Mouse (Mus musculus) mouse embryonic stem cell (cell line): Measurements from ENCODE around the gene Gm13090.

Source experiments
- in situ Hi-C, 2 experiments: fragments of 300-500 bp; cut with MboI; formaldehyde crosslinking; loops; 1 replicate in 1 of 2; 3 replicates in 1 of 2; pipeline ENCODE4 v1.14.3; 2019 to 2020; ENCODE audit warnings: low sequenced_read_pairs in 2 of 2, low pct_unique_long_range_greater_than_20kb in 1 of 2, mixed read lengths in 1 of 2; ENCODE audit not compliant: unreplicated experiment in 1 of 2

Gm13090 gene

DNA sequence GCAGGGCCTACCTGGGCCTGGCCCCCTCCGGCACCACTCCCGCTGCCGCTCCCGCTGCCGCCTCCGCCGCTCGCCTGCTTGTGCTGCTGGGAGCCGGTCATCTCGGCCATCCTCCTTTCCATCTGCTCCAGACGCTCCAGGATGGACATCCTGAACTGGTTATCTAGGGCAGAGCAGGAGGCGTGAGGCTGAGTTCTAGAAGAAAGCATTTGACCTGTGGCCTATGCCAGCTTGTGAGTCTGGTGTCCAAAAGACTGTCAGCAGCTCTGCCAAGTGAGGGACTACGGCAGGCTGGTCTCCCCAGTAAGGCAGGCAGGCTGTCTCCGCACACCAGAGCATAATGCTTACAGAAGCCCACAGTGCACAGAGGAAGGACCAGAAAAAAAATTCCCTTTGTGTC, 551 bp upstream of the Gm13090 start:
- in situ Hi-C loops = no loop called here

DNA sequence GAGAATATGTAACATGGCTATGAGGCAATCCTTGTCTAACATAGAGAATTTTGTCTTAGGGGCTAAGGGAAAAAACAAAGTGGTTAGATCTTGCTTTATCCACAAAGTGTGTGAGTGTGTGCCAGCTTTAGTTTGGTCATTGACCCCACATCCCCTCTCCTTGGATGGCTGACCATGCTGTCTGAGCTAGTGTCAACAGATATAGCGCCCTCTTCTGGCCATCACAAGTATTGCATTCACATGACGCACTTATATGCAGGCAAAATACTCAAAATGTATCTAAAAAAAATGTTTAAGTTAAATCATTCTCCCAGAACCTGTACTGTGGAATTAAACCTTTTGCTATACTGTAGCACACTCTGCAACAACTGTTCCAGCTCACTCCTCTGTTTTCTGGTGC, 5.8 kb downstream of the Gm13090 start:
- in situ Hi-C loops = no loop called here

DNA sequence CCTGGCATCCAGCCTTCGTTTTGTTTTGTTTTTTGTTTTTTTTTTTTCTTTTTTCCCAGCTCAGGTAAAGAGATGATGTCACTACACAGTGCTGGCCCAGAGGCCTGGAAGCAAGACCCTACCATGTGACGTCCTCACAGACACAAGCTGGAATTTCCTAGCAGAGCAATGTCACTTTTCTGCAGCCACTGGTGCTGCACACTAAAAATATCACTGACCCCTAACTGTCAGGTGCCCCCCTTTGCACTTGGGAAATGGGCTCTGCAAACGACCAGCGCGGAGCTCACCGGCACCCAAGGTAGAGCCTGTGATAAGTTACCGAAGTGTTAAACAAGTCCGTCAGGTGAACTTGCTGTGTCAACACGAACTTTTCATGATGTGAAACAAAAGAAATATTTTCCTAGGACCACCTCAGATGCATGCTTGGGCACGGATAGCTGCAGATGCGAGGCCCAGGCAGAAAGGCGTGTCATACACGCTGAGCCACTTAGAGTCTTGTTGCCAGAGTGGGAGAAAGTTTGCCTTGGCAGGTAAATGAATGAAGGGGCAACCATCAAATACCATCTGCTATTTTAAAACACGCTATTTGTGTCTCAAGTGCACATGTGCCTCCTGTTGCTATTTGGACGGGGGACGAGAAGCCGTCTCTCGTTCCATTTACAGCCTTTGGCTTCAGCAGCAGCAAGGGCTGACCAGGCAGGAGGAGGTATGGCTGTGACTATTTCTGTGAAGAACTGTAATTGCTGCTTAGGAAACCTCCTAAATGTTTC, 7.1 kb downstream of the Gm13090 start:
- in situ Hi-C loops = no loop called here

DNA sequence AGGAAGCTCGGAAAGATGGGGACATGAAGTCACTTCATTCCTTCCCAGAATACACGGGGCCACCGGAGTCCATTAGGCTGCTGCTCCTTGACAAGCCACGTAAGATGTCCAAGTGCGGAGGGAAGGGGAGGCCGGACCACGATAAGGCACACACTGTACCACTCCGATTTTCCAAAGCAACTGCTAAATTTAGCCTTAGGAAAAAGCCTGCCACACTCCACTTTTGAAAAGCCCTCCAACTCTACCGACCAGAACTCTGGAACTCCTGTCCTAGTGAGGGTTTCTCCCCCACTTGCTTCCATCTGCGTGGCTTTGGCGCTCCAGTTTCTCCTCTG, 7.7 kb downstream of the Gm13090 start:
- in situ Hi-C loops = no loop called here

DNA sequence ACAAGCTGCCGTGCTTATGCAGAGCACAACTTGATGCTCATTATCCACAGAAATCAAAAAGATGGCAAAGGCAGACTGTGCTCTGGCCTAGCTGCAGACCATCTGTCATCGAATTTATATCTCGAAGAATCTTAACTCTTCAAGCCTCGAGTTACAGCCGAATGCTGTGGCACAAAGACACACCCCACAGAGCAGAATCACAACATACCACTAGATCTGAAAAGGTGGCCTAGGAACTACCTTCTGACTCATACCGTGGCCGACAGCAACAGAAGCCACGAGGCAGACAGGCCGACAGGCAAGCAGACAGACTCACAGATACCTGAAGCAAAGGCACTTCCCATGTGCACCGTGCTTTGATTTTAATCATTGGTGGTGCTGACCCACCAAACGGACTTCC, 14.3 kb downstream of the Gm13090 start:
- in situ Hi-C loops = no loop called here

DNA sequence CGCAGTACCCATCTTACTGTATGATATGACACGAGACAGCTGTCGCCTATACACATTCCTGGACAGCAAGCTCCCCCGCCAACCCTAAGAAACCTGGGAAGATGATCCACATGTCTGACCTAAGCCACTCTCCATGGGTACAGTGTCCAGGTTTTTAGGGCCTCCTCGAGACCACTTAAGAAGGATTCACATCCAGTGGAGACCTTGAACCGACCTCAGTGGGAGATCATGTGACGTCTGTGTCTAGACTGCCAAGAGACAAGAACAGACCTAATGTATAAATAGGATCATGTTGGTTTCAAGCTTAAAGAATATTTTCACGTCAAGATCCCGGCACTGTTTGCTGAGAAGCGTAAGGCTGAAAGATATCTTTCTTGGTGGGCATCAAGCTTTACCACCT, 14.8 kb downstream of the Gm13090 start:
- in situ Hi-C loops = no loop called here

DNA sequence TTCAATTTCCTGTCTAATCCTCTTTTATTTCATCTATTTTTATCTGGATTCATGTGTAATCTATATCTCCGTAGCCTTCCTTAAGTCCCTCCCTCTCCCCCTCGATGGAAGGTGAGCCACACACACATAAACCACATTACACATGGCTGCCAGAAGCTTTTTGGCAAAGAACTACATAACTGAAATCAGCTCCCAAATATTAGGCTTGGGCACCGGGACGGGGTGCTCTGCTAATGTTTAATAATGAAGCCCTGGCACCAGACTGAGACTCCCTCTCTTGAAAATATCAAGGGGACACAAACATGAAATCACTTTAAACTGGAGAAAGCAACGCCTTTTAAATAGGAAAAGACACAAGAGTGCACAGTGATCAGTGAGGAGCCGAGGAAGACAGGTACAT, 16.5 kb downstream of the Gm13090 start:
- in situ Hi-C loops = no loop called here

DNA sequence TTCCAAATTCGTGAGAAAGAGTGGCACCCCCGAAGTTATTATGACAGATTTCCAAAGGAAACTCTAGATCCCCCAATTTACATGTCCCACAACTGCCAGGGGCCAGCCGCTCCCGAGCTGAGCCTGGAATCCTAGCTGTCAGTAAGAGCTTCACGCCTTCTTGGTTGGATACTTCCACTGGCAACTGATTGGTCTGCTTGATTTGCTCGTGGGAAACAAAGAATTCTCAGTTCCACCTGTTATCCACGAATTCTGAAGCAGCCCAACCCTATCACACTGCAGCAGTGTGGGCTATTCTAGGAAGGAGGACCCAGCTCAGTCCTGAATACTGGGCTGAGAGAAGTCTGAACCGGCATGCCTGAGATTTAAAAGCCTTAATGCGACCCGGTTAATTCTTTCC, 17.1 kb downstream of the Gm13090 start:
- in situ Hi-C loops = no loop called here

DNA sequence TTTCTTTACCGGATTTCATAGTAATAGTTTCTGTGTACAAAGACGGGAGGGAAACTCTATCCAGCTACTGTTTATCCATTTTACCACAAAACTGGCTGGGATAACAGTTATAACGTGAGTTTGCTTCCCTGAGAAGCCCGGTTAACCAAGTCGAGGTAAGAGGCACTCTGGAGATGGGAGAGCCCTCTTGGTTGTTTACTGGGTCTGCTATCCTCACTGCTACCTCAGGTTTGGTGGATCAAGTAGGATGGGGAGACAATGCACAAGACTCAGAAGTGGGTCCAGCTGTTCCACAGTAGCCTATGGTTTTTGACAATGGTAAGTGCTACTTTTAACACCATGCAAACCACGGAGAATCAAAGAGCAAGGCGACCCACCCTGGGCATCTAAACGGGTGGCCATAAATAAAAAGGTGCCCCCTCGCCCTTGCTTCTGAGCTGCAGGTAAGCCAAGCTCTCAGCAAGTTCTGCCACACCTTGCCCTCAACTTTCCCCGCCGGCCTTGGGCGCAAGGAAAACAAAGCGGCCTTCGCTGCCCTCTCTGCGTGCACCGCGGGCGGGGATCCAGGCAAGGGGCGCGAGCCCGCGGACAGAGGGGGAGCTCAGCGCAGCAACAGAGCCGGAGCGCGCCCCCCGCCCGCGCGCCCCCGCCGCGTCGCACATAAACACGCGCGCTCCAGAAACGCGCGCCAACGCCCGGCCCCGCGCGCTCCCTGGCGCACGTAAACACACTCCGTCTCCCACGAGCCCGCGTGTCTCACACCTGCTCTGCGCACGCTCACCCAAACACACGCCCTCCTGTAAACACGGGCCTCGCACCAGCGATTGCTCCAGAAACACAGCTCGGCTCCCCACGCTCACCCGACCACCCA, 18.0 kb downstream of the Gm13090 start:
- in situ Hi-C loops = no loop called here

DNA sequence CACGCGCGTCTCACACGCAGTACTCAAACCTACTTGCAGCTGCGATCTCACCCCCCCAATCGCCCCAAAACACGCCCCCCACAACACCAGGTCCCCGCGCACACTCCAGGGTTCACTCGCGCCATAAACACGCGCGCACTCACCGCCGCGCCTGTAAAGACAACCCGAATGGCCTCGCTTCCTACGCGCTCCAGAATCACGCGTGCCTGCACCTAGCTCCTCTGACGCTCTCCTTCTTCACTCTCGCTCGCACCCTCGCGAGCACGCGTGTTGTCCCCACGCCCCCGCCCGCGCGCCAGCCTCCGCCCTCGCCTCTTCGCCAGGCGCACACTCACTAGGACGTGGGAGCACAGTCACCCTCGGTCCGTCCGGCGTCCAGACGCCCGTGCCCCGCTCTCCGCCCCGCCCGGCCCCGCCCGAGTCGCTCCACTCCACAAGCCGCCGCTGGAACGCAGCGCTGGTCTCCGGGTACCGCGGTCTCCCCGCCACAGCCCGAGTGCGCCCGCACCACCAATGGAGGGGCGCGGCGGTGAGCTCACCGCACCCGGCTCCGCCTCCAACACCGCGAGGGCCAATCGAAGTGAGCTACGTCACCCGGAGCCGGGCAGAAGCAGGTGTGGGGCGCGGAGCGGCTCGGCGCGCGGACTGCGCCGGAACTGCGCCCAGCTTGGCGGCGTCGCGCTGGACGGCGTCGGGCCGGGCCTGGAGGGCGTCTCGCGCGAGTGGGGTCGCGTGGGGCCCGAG, 18.8 kb downstream of the Gm13090 start:
- in situ Hi-C loops = no loop called here

DNA sequence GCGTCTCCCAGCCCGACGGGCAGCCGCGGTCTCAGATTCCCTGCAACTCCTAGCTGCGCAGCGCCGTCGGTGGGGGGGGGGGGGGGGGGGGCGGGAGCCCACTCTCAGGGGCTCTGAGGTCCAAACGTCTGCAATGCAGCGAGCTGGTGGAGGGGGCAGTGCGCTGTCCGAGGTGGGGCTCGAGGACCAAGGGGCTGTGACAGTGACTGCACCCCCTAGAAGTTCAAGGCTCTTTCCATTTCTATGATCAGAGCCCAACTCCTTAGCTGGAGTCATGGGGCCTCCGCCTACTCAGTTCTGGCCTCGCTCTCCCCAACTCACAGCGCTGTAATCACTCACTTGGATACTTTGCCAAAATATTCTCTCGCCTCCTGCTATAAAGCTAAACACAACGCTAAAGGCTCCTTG, 19.5 kb downstream of the Gm13090 start:
- in situ Hi-C loops = no loop called here

DNA sequence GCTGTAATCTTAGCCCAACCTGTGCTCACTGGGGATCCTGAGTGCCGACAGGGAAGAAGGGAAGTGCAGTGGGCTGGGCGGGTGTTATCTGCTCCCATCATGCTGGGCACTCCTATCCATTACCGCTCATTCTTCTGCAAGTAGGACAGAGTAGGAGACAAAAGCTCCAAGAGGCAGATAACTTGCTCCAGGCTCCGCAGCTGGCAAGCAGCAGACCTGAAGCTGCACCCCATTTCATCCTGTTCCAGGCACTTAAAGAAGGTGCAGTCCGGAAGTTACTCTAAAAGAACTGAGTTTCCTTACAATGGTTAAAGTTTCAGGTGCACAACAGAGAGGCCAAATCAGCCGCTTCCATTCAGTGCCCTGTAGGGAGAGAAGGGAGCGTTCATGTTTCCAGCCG, 21.9 kb downstream of the Gm13090 start:
- in situ Hi-C loops = no loop called here

DNA sequence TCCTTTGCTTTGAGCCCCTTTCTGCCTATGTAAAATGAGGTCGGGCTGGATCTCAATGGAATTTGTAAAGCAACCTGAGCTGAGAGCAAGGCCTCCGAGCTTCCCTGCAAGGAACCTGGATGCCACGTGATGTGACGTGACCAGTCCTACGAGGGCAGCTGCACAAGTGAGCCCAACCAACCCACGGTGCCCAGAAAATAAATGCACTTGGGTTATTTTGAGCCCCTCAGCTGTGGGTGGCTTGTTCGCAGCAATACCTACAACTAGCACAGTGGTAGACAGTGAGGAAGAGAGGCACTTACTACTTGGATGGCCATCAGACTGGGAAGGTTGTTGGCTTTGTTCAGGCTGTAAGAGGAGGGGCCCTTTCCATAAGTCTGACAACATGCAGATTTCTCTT, 25.2 kb downstream of the Gm13090 start:
- in situ Hi-C loops = no loop called here

DNA sequence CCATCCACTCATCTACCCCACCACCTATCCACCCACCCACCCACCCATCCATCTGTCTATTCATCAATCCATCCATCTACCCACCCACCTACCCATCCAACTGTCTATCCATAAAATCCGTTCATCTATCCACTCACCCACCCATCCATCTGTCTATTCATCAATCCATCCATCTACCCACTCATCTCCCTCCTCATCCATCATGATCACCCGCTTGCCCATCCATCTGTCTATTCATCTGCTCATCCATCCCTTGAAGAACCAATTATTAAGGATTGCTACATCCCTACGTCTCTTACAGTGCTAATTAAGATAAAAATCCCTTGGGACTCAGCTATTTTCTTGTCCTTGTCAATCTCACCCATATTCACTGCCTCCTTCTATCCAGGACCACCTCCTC, 29.5 kb downstream of the Gm13090 start:
- in situ Hi-C loops = no loop called here

DNA sequence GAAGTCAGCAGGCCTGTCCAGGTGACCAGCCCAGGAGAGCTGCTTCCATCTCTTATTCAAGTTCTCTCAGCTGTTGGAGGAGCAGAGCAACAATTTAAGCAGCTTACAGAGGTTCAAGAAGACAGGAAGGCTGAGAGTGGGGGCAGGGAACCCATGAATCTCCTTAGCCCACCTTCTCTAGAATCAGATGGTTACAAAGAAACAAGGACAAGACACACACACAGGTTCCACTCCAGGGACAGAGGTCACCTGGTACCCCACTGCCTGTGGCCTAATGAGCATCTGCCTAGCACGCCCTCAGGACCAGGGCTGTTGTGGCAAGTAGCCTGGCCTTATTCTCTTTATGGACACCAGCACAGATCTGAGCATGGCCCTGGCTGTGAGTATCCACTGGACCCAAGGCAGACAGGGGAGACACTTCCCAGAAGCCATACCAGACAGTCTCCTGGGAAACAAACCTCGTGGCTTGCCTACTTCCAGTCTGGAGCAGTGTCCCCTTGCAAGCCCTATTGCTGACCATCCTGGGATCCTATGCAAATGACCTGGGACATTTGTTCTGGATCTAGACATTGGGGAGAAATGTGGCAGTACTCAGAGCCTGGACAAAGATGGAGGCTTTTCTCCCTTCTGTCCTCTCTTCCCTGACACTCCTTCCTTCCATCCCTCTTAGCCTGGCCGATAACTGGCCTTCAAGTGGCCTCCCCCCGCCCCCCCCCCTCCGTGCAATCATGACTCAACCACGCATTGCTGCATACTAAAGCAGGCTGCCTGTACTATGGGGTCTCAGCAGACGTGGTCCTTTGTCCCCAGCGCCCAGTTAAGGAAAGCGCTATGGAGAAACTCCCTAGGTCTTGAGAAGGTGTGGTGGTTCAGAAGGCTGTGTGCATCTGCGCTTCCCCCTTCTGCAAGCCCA, 38.5 kb downstream of the Gm13090 start:
- in situ Hi-C loops = no loop called here

DNA sequence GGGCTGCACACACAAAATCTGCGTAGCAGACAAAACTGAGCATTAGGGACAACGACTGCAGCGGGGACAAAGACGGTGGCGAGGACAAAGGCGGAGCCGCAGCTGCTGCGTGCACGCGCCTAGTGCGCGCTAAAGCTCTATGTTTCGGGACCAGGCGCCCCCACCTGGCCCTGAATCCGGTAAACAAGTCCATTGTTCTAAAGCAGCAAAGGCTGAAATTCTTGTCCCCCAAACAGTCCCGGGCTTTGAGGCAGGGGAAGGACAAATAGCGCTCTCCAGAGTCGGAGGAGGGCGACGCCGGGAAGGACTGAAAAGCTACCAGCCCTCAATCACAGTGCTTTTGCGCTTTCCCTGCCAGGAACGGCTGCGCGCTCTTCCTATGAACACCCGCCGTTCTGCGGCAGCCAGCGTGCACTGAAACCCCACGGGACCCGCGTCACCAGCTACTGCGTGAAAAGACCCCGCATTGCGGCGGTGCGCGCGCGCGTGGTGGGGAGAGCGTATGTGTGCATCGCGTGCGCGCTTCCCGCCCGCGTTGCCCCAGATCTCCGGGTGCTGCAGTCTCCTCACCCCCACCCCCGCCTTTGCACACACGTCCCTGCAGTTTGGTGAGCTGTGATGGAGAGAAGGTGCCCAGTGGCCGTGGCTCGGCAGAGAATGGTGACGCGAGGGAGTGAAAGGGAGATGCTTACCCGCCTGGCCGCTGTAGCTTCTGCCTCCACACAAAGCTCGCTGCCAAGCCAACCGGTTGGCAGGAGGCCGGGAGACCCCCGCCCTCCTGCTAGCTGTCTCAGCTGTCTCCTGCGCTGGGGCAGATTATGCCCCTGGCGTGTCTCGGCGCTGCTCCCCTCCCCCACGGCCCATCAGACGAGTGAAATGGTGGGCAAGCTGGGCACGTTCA, 39.5 kb downstream of the Gm13090 start:
- in situ Hi-C loops = no loop called here

DNA sequence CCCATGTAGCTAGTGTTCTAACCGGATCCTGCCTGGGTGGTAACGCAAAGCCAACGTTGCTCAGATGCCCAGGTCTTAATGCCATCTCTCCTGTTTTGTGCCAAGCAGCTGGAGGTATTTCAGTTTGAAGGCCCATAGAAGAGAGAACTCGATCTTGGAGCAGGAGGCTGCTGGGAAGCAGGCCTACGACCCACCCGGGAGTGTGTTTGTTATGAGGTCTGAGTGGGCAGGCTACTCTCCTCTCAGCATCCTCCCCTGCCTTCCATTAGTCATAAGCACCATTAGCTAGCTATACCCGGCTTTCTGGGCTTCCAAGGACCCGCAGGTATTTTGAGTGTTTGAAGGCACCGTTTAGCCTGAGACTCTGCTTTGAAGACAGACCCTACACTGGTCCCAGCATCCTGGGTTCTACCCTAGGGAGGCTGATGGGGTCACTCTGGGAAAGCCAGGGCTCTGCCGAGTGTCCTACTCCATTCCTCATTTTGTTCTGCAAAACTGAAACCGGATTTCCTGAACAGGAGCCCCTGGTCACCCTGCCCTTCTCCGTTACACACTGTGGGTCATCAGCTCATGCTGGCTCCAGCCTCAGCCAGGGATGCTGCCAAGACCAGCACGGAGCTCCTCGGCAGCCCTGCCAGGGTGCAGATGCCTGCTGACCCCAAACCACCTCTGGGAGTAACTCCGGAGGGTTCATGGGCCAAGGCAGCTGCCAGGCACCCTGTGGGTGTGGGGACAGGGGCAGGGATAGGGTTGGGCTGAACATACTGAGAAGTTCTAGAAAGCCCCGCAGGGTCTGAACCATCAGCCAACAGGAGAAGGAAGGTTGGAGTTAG, 40.6 kb downstream of the Gm13090 start:
- in situ Hi-C loops = no loop called here
